Mouse (Mus musculus) stomach, embryonic 14.5 days (tissue): Measurements from ENCODE around the gene Olfml3. TPM values are rescaled to one million over a fixed set of nuclear protein-coding genes. Genes with fewer than 3 reads are reported as not detected.

ENCODE experiments used
- ATAC-seq: fragments of 200-750 bp; cut with Nextera tagmentation; 2 replicates; pipeline ENCODE4 v1.8.0; 2017; ENCODE audit warnings: low read depth, moderate TSS enrichment; ENCODE audit not compliant: insufficient number of reproducible peaks, insufficient read depth, low FRiP score
- H3K27ac ChIP-seq: fragments of 300-500 bp; sonication (generic); 2 replicates; pipeline ENCODE4 v1.5.1; 2014; ENCODE audit warnings: mild to moderate bottlenecking, low read length, moderate library complexity, mixed read lengths
- H3K27me3 ChIP-seq: fragments of 300-500 bp; sonication (generic); 2 replicates; pipeline ENCODE4 v1.6.1; 2014; ENCODE audit warnings: low read length, control low read depth, mixed read lengths; ENCODE audit not compliant: control insufficient read depth, insufficient read depth
- H3K36me3 ChIP-seq: fragments of 300-500 bp; sonication (generic); 2 replicates; pipeline ENCODE4 v1.6.1; 2014; ENCODE audit warnings: mild to moderate bottlenecking, control low read depth, low read length, moderate library complexity, mixed read lengths; ENCODE audit not compliant: control insufficient read depth, insufficient read depth
- H3K4me1 ChIP-seq: fragments of 300-500 bp; sonication (generic); 2 replicates; pipeline ENCODE4 v1.6.1; 2014; ENCODE audit warnings: low read length, control low read depth, mixed read lengths; ENCODE audit not compliant: control insufficient read depth, insufficient read depth
- H3K4me2 ChIP-seq: fragments of 300-500 bp; sonication (generic); replicated peaks from 2 replicates; pipeline ENCODE4 v1.6.1; 2014; ENCODE audit warnings: low read depth, low read length, control low read depth
- H3K4me3 ChIP-seq: fragments of 300-500 bp; sonication (generic); 2 replicates; pipeline ENCODE4 v1.5.1; 2014; ENCODE audit warnings: low read depth, low read length, control low read depth
- H3K9ac ChIP-seq: fragments of 300-500 bp; sonication (generic); replicated peaks from 2 replicates; pipeline ENCODE4 v1.6.1; 2014; ENCODE audit warnings: low read depth, mild to moderate bottlenecking, control low read depth, low read length, moderate library complexity, mixed read lengths
- H3K9me3 ChIP-seq: fragments of 300-500 bp; sonication (generic); 2 replicates; pipeline ENCODE4 v1.6.1; 2016; ENCODE audit warnings: low read depth, low read length, control low read depth; ENCODE audit not compliant: control insufficient read depth
- WGBS: fragments of 180-500 bp; shearing (Covaris S2); extraction: QIAGEN DNeasy Blood & Tissue Kit; methylation state at CpG from one replicate; pipeline ENCODE4 v1.1.7; 2014; 5-methylcytosine and 5-hydroxymethylcytosine counted together
- polyA plus RNA-seq: library from polyadenylated mRNA; unstranded; fragments of >200 nt; fragmentation: Nextera tagmentation; extraction: Ambion mirVana; gene quantifications from 2 replicates; pipeline ENCODE4 v1.2.1, GENCODE M21; 2014

The Olfml3 gene
- polyA plus RNA-seq, 1 experiment from 2014 or later, result 76.5 TPM

GRCm38 (mm10) chr3:103735776-103736600 lies 1.8 kb downstream of the Olfml3 start:
- 73% methylated on average over 28 of the region's 28 CpGs for WGBS
- Histone ChIP-seq H3K4me3 (peak overlapping the region; percentile 37), H3K9ac (peak overlapping the region; percentile 57; the same call in 1 of the 2 replicates), H3K27ac (peak overlapping the region; percentile 97; the same call in 1 of the 2 replicates), H3K4me1 (peaks cover 36% of the 10 kb centered on the region), H3K4me2 (peak overlapping the region; percentile 62), H3K36me3 (peaks cover 5% of the 10 kb centered on the region; the same call in 1 of the 2 replicates), H3K9me3 (no peaks in the 10 kb centered on the region), H3K27me3 (no peaks in the 10 kb centered on the region)
- no peak for ATAC-seq

DNA sequence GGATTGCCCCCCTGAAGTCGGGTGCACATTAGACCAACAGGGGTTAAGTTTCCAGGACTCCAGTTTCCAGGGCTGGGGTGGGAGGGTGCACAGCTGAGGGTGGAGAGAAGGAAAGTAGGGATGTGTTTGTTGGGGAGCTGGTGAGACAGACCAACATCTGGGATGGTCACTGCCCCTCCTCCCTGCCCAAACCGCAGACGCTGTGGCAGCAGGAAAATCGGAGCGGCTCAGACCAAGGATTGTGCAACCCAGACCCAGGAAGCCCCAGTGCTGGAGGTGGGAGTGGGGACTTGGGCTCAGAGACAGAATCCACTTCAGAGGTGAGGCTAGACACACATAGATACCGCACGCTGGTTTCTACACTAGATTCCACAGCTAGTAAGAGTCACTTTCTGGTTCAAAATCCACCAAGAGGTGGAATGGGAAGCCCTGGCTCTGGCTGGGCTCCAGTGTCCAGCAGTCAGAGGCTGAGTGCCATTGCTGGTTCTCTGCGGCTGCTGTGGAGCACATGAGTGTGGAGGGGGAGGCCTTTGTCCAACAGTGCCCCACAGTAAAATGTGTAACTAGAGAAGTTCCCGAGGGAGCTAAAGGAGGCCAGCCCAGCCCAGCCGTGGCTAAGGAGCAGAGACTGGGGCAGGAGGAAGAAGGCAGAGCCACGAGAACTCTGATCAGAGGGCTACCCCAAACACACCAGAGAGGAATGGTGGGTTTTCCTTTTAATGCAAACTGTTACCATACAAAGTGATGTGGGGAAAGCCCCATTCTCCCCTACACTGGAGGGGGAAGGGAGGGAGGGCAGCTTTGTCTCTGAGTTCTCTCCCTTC lies 2.9 kb downstream of the Olfml3 start:
- 13% methylated on average over 11 of the region's 11 CpGs for WGBS
- H3K4me3 ChIP-seq, result peak overlapping the region; percentile 37; the same call in 1 of the 2 replicates
- H3K4me1 ChIP-seq, result peaks cover 32% of the 10 kb centered on the region
- H3K27me3 ChIP-seq, result no peaks in the 10 kb centered on the region
- peaks cover 5% of the 10 kb centered on the region; the same call in 1 of the 2 replicates for H3K36me3 ChIP-seq
- H3K9me3 ChIP-seq, result no peaks in the 10 kb centered on the region
- peak overlapping the region; percentile 1; the same call in 1 of the 2 replicates for H3K9ac ChIP-seq
- ATAC-seq, result no peak
- peak overlapping the region; percentile 62 for H3K4me2 ChIP-seq
- H3K27ac ChIP-seq, result peak overlapping the region; percentile 97

GRCm38 (mm10) chr3:103733799-103734695 lies 3.8 kb downstream of the Olfml3 start:
- peak; percentile 8; the same call in 1 of the 2 replicates for ATAC-seq
- Histone ChIP-seq H3K27me3 (no peaks in the 10 kb centered on the region), H3K4me2 (peak overlapping the region; percentile 62), H3K4me3 (peak overlapping the region; percentile 37; the same call in 1 of the 2 replicates), H3K9ac (0 out of 2 replicates have a peak overlapping the region, but pooled peaks have one; percentile 1), H3K36me3 (peaks cover 5% of the 10 kb centered on the region; the same call in 1 of the 2 replicates), H3K27ac (peak overlapping the region; percentile 97; the same call in 1 of the 2 replicates), H3K9me3 (no peaks in the 10 kb centered on the region), H3K4me1 (peaks cover 32% of the 10 kb centered on the region)
- WGBS, result 38% methylated on average over 19 of the region's 19 CpGs

DNA sequence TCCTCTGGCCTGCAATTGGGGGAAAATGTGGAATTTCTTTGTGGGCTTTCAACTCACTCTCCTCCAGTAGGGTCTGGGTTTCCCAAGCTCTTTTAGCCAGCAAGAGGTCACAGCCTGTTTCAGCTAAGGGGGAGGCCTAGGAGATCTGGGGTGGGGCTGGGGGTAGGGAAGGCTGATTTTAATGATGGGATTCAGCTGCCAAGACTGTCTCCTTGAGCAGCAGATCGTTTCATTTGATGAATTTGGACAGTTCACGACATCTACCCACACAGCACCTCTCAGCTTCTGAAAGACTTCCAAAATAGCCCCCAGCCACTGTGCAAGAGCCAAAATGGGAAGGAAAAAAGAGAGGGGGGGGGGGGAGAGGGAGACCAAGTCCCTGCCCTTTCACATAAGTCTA lies 4.6 kb downstream of the Olfml3 start:
- Histone ChIP-seq H3K4me1 (peaks cover 32% of the 10 kb centered on the region), H3K9ac (no peak overlapping the region), H3K36me3 (peaks cover 5% of the 10 kb centered on the region; the same call in 1 of the 2 replicates), H3K4me2 (no peak overlapping the region), H3K4me3 (no peak overlapping the region), H3K9me3 (no peaks in the 10 kb centered on the region), H3K27me3 (no peaks in the 10 kb centered on the region), H3K27ac (peak overlapping the region; percentile 6; the same call in 1 of the 2 replicates)
- no peak for ATAC-seq
- WGBS, result 25% methylated on average over 2 of the region's 2 CpGs

DNA sequence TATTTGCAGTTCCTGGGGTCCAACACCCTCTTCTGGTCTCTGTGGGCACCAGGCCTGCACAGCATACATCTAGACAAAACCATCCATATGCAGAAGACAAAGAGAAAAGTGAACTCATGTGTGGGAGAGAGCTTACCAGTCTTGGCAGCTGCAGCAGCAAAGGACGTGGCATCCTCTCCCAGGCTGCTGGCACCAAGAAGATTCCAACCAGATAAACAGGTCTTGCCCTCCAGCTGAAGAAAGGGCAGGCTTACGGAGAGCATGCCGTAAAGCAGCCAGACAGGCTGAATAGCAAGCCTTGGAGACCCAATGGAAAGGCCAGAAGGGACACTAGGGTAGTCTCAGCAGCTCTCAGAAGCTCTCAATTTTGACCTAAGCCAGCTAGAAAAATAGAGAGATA lies 5.7 kb downstream of the Olfml3 start:
- Histone ChIP-seq H3K4me1 (peaks cover 32% of the 10 kb centered on the region), H3K9me3 (no peaks in the 10 kb centered on the region)
- ATAC-seq, result no peak

GRCm38 (mm10) chr3:103729850-103730249 lies 8.0 kb downstream of the Olfml3 start:
- Histone ChIP-seq H3K36me3 (no peaks in the 10 kb centered on the region), H3K4me2 (no peak overlapping the region), H3K9me3 (no peaks in the 10 kb centered on the region), H3K4me3 (no peak overlapping the region), H3K27me3 (no peaks in the 10 kb centered on the region), H3K9ac (no peak overlapping the region), H3K27ac (no peak overlapping the region), H3K4me1 (peaks cover 18% of the 10 kb centered on the region)
- 87% methylated on average over 9 of the region's 9 CpGs for WGBS
- no peak for ATAC-seq

More for the DNA sequence above, 5.7 kb downstream of the Olfml3 start:
- H3K27me3 ChIP-seq, result no peaks in the 10 kb centered on the region
- peaks cover 5% of the 10 kb centered on the region; the same call in 1 of the 2 replicates for H3K36me3 ChIP-seq
- no peak overlapping the region for H3K4me2 ChIP-seq
- no peak overlapping the region for H3K27ac ChIP-seq
- H3K9ac ChIP-seq, result no peak overlapping the region
- 82% methylated on average over 3 of the region's 3 CpGs for WGBS
- no peak overlapping the region for H3K4me3 ChIP-seq

- no peak for ATAC-seq
- H3K4me2 ChIP-seq, result no peak overlapping the region
- 26% methylated on average over 2 of the region's 2 CpGs for WGBS
These were observed 9.9 kb downstream of the Olfml3 start for GRCm38 (mm10) chr3:103727813-103728326.

More at GRCm38 (mm10) chr3:103727813-103728326, 9.9 kb downstream of the Olfml3 start:
- no peaks in the 10 kb centered on the region for H3K4me1 ChIP-seq
- no peaks in the 10 kb centered on the region for H3K36me3 ChIP-seq
- no peaks in the 10 kb centered on the region for H3K9me3 ChIP-seq
- H3K27me3 ChIP-seq, result no peaks in the 10 kb centered on the region
- H3K27ac ChIP-seq, result no peak overlapping the region
- H3K9ac ChIP-seq, result no peak overlapping the region
- no peak overlapping the region for H3K4me3 ChIP-seq
